Mouse (Mus musculus): ENCODE measurements at regions not wholly inside any gene's neighbourhood (a gene's known extent, or its start where the extent isn't known, plus 50 kb on each side); places are given as distances from the start of the nearest gene placed in this dataset.

DNA sequence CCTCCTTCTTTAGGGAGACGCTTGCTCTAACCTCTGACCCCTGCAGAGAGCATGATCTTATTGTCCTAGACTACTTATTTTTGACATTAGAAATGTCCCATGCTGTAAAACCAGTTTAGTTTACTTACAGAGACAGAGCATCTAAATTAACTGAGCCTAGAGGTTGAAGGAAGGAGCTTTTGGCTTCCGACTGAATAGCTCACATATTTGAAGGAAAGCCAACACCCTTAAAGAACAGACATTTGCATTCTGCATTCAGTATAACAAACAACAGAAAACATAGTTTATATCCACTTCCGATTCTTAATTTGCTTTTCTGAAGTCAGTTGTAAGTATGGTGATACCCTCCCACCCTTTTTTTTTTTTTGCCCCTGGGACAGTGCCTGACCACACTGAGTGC is 119.3 kb downstream of the Zfp365 start:
- 67% methylated on average over 3 of the region's 3 CpGs for WGBS (ENCODE audit: insufficient replicate concordance)
- H3K4me2 ChIP-seq (ENCODE audit: low read depth, low read length) = no peak overlapping the region
- H3K27ac ChIP-seq (ENCODE audit: low read depth) = no peak overlapping the region
- ATAC-seq (no peak), DNase-seq (no peak)
- no peaks in the 10 kb centered on the region for H3K9me3 ChIP-seq (ENCODE audit: low read length)
- no peaks in the 10 kb centered on the region for H3K4me1 ChIP-seq (ENCODE audit: insufficient read depth)
- no peak for TF ChIP-seq EP300 (IDR thresholded peaks at IDR 0.05; ENCODE audit: low read depth)
- H3K36me3 ChIP-seq (replicated peaks; ENCODE audit: insufficient read depth, low read length) = no peaks in the 10 kb centered on the region
- no peak overlapping the region for H3K4me3 ChIP-seq (ENCODE audit: low read depth, low read length)
- no peak overlapping the region for H3K9ac ChIP-seq (replicated peaks)
- no peaks in the 10 kb centered on the region for H3K27me3 ChIP-seq (ENCODE audit: insufficient read depth, low read length)

GRCm38 (mm10) chr10:67789651-67790050 is 122.8 kb downstream of the Zfp365 start:
- H3K9me3 ChIP-seq (ENCODE audit: low read length) = no peaks in the 10 kb centered on the region
- H3K4me2 ChIP-seq (ENCODE audit: low read depth, low read length) = no peak overlapping the region
- no peak for TF ChIP-seq EP300 (IDR thresholded peaks at IDR 0.05; ENCODE audit: low read depth)
- no peak for TF ChIP-seq CTCF (IDR thresholded peaks at IDR 0.05; ENCODE audit: low read depth)
- no peaks in the 10 kb centered on the region for H3K27me3 ChIP-seq (ENCODE audit: insufficient read depth, low read length)
- no peak for ATAC-seq
- H3K4me1 ChIP-seq (ENCODE audit: insufficient read depth) = peaks cover 6% of the 10 kb centered on the region
- no peak overlapping the region for H3K27ac ChIP-seq (ENCODE audit: low read depth)
- no peak for DNase-seq
- H3K4me3 ChIP-seq (ENCODE audit: low read depth, low read length) = no peak overlapping the region
- H3K9ac ChIP-seq (replicated peaks) = no peak overlapping the region
- H3K36me3 ChIP-seq (replicated peaks; ENCODE audit: insufficient read depth, low read length) = no peaks in the 10 kb centered on the region
- WGBS (ENCODE audit: insufficient replicate concordance) = 60% methylated on average over 12 of the region's 12 CpGs

DNA sequence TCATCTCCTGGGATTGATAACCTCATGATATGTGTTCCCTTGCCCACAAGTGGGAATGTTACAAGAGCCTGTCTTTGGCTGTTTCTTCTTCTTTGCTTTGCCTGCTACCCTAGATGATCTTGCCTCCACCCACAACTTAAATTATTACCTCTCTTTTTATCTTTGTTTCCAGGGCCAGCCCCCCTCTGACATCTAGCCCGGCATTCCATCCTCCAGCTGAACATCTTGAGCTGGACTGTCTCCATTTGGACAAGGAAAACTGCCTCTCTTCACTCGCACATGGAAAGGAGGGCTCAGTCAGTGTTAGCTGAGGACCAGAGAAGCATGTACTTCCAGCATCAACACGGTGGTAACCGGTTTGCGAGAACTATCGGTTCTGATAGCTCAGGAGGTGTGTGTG is 124.3 kb downstream of the Zfp365 start:
- H3K4me3 ChIP-seq (ENCODE audit: low read depth, low read length) = no peak overlapping the region
- H3K4me2 ChIP-seq (ENCODE audit: low read depth, low read length) = no peak overlapping the region
- H3K4me1 ChIP-seq (ENCODE audit: insufficient read depth) = peaks cover 6% of the 10 kb centered on the region
- DNase-seq (no peak), ATAC-seq (no peak)
- TF ChIP-seq EP300 (IDR thresholded peaks at IDR 0.05; ENCODE audit: low read depth) (no peak), CTCF (IDR thresholded peaks at IDR 0.05; ENCODE audit: low read depth) (no peak)
- H3K36me3 ChIP-seq (replicated peaks; ENCODE audit: insufficient read depth, low read length) = no peaks in the 10 kb centered on the region
- whole genome bisulfite sequencing (ENCODE audit: insufficient replicate concordance) = 68% methylated on average over 6 of the region's 6 CpGs
- H3K9ac ChIP-seq (replicated peaks) = no peak overlapping the region
- H3K9me3 ChIP-seq (ENCODE audit: low read length) = no peaks in the 10 kb centered on the region
- no peak overlapping the region for H3K27ac ChIP-seq (ENCODE audit: low read depth)
- no peaks in the 10 kb centered on the region for H3K27me3 ChIP-seq (ENCODE audit: insufficient read depth, low read length)

GRCm38 (mm10) chr10:67785563-67785962 is 126.9 kb downstream of the Zfp365 start:
- no peak overlapping the region for H3K27ac ChIP-seq (ENCODE audit: low read depth)
- peak; percentile 71 for TF ChIP-seq EP300 (IDR thresholded peaks at IDR 0.05; ENCODE audit: low read depth)
- TF ChIP-seq CTCF (IDR thresholded peaks at IDR 0.05; ENCODE audit: low read depth) = no peak
- no peaks in the 10 kb centered on the region for H3K9me3 ChIP-seq (ENCODE audit: low read length)
- peaks cover 6% of the 10 kb centered on the region for H3K4me1 ChIP-seq (ENCODE audit: insufficient read depth)
- H3K27me3 ChIP-seq (ENCODE audit: insufficient read depth, low read length) = no peaks in the 10 kb centered on the region
- H3K4me2 ChIP-seq (ENCODE audit: low read depth, low read length) = no peak overlapping the region
- WGBS (ENCODE audit: insufficient replicate concordance) = 47% methylated on average over 2 of the region's 2 CpGs
- no peak overlapping the region for H3K4me3 ChIP-seq (ENCODE audit: low read depth, low read length)
- no peaks in the 10 kb centered on the region for H3K36me3 ChIP-seq (replicated peaks; ENCODE audit: insufficient read depth, low read length)
- H3K9ac ChIP-seq (replicated peaks) = no peak overlapping the region
- DNase-seq (peak; percentile 40), ATAC-seq (peak; percentile 97)

GRCm38 (mm10) chr10:67778341-67778740 is 134.1 kb downstream of the Zfp365 start:
- H3K4me2 ChIP-seq (ENCODE audit: low read depth, low read length) = no peak overlapping the region
- no peak overlapping the region for H3K9ac ChIP-seq (replicated peaks)
- ATAC-seq (no peak), DNase-seq (no peak)
- no peaks in the 10 kb centered on the region for H3K9me3 ChIP-seq (ENCODE audit: low read length)
- no peak for TF ChIP-seq EP300 (IDR thresholded peaks at IDR 0.05; ENCODE audit: low read depth)
- no peak for TF ChIP-seq CTCF (IDR thresholded peaks at IDR 0.05; ENCODE audit: low read depth)
- no peak overlapping the region for H3K4me3 ChIP-seq (ENCODE audit: low read depth, low read length)
- WGBS (ENCODE audit: insufficient replicate concordance) = 73% methylated on average over 10 of the region's 10 CpGs
- no peaks in the 10 kb centered on the region for H3K27me3 ChIP-seq (ENCODE audit: insufficient read depth, low read length)
- no peaks in the 10 kb centered on the region for H3K4me1 ChIP-seq (ENCODE audit: insufficient read depth)
- no peak overlapping the region for H3K27ac ChIP-seq (ENCODE audit: low read depth)
- no peaks in the 10 kb centered on the region for H3K36me3 ChIP-seq (replicated peaks; ENCODE audit: insufficient read depth, low read length)

- no peaks in the 10 kb centered on the region for H3K27me3 ChIP-seq (ENCODE audit: insufficient read depth, low read length)
- no peak overlapping the region for H3K4me2 ChIP-seq (ENCODE audit: low read depth, low read length)
- no peak overlapping the region; the same call in 1 of the 2 replicates for H3K27ac ChIP-seq (ENCODE audit: low read depth)
- WGBS (ENCODE audit: insufficient replicate concordance) = 86% methylated on average over 7 of the region's 7 CpGs
- TF ChIP-seq CTCF (IDR thresholded peaks at IDR 0.05; ENCODE audit: low read depth) = no peak
- no peak for TF ChIP-seq EP300 (IDR thresholded peaks at IDR 0.05; ENCODE audit: low read depth)
- H3K9ac ChIP-seq (replicated peaks) = no peak overlapping the region
- no peaks in the 10 kb centered on the region for H3K36me3 ChIP-seq (replicated peaks; ENCODE audit: insufficient read depth, low read length)
- DNase-seq = no peak
- no peak for ATAC-seq
- H3K4me1 ChIP-seq (ENCODE audit: insufficient read depth) = no peaks in the 10 kb centered on the region
- H3K4me3 ChIP-seq (ENCODE audit: low read depth, low read length) = no peak overlapping the region
- H3K9me3 ChIP-seq (ENCODE audit: low read length) = no peaks in the 10 kb centered on the region
Measured at GRCm38 (mm10) chr10:67777721-67778120, 134.7 kb downstream of the Zfp365 start.

- H3K9me3 ChIP-seq (ENCODE audit: low read length) = no peaks in the 10 kb centered on the region
Measured at GRCm38 (mm10) chr10:67776851-67777250, 135.6 kb downstream of the Zfp365 start.

More at GRCm38 (mm10) chr10:67776851-67777250, 135.6 kb downstream of the Zfp365 start:
- 69% methylated on average over 9 of the region's 9 CpGs for WGBS (ENCODE audit: insufficient replicate concordance)
- DNase-seq (no peak), ATAC-seq (no peak)
- Histone ChIP-seq H3K27ac (ENCODE audit: low read depth) (0 out of 2 replicates have a peak overlapping the region, but pooled peaks have one; percentile 22), H3K36me3 (replicated peaks; ENCODE audit: insufficient read depth, low read length) (no peaks in the 10 kb centered on the region), H3K4me3 (ENCODE audit: low read depth, low read length) (no peak overlapping the region), H3K9ac (replicated peaks) (no peak overlapping the region), H3K4me2 (ENCODE audit: low read depth, low read length) (no peak overlapping the region), H3K27me3 (ENCODE audit: insufficient read depth, low read length) (no peaks in the 10 kb centered on the region), H3K4me1 (ENCODE audit: insufficient read depth) (no peaks in the 10 kb centered on the region)
- TF ChIP-seq EP300 (IDR thresholded peaks at IDR 0.05; ENCODE audit: low read depth) (no peak), CTCF (IDR thresholded peaks at IDR 0.05; ENCODE audit: low read depth) (no peak)
